Mouse (Mus musculus): ENCODE measurements around the gene Olfr736.

Gene Olfr736

GRCm38 (mm10) chr14:50380863-50381262, at the start of gene Olfr736:
Gene Olfr736 (plus strand): TSS chr14:50381163.
- no peak for DNase-seq

GRCm38 (mm10) chr14:50348796-50349195, 32.2 kb upstream of the Olfr736 start, which contains the start of gene Olfr735:
Gene Olfr735 (minus strand): TSS chr14:50348872.
- no peak for DNase-seq

GRCm38 (mm10) chr14:50352438-50352837, 28.5 kb upstream of the Olfr736 start:
- no peak for DNase-seq

DNA sequence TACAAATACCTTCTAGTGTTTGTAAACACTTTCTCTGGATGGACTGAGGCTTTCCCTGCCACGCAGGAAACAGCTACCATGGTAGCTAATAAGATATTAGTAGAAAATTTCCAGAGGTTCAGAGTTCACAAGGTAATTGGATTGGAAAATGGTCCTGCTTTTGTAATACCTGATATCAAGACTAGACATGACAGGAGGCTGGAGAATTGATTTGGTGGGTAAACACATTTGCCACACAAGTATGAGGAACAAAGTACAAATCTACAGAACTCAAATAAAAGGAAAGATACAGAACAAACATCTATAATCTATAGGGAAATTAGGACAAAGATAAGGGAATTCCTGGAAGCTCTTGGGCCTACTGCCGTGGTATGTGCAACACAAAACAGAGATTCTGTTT, 24.2 kb upstream of the Olfr736 start:
- DNase-seq = no peak

DNA sequence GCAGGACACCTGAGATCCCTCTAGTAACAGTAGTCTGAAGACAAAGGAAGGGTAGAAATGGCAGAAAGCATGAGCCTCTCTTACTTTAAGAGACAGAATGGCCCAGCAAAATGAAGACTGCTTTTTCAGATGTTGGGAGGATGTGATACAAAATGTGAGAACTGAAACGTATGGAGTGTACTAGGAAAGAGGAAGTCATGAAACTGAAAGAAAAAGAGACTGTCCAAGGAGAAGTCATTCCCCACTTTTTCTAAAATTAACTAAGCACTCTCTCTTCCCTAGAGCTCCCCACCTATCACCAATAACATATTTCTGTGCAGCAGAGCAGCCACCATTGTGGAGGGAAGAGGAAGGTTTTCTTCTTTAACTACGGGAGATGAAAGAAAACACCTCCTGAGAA, 23.4 kb upstream of the Olfr736 start, which contains the start of gene Tlr11:
Gene Tlr11 (plus strand): TSS at position 322 of the 400 bp plus-strand sequence.
- DNase-seq = no peak

GRCm38 (mm10) chr14:50360480-50360879, 20.5 kb upstream of the Olfr736 start:
- no peak for DNase-seq

DNA sequence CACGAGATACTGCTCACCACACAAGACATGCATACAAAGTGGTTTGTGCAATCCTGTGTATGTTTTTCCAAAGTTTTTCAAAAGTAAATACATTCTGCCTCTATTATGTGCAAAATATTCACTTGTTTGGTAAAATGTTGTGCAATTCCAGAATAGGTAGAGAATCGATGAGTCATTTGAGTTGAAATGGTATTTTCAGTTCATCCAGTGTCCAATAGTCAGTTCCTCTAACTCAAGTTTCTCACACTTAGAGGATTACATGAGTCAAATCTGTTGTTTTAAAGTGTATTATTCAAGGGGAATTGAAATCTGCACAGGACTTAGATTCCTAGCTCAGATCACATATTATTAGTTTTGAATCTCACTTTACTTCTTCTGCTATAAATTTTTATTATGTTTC, 17.4 kb upstream of the Olfr736 start:
- DNase-seq = no peak

GRCm38 (mm10) chr14:50407268-50407667, 26.3 kb downstream of the Olfr736 start, which contains the start of gene Olfr738:
Gene Olfr738 (plus strand): TSS chr14:50407568.
- DNase-seq = no peak

DNA sequence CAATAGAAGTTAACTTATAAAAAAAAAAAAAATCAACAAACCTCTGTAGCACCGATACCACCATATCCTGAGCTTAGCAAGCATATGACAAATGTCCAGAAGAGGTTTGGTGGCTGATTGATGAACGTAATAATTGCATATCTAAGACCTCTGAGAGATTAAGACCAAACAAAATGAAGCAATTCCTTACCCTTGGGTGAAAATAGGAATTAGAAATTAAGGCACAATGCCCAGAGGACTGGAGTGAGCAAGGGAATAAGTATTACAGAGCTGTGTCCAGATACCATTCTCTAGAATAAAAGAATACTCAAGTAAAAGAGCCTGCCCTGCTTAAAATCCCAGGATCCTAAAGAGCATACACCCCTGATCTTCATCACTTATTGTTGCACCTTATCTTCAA, 37.4 kb downstream of the Olfr736 start, which contains the start of gene Olfr739:
Gene Olfr739 (plus strand): TSS at position 301 of the 400 bp plus-strand sequence.
- no peak for DNase-seq
